Mouse (Mus musculus): Measurements from ENCODE around the gene Ndufaf8. TPM values are rescaled to one million over a fixed set of nuclear protein-coding genes. Genes with fewer than 3 reads are reported as not detected.
A peak's percentile ranks its signal among the peaks of the same experiment; 100 is the strongest.

Gene Ndufaf8
- polyA plus RNA-seq, 1 experiment, result 33.1 TPM

DNA sequence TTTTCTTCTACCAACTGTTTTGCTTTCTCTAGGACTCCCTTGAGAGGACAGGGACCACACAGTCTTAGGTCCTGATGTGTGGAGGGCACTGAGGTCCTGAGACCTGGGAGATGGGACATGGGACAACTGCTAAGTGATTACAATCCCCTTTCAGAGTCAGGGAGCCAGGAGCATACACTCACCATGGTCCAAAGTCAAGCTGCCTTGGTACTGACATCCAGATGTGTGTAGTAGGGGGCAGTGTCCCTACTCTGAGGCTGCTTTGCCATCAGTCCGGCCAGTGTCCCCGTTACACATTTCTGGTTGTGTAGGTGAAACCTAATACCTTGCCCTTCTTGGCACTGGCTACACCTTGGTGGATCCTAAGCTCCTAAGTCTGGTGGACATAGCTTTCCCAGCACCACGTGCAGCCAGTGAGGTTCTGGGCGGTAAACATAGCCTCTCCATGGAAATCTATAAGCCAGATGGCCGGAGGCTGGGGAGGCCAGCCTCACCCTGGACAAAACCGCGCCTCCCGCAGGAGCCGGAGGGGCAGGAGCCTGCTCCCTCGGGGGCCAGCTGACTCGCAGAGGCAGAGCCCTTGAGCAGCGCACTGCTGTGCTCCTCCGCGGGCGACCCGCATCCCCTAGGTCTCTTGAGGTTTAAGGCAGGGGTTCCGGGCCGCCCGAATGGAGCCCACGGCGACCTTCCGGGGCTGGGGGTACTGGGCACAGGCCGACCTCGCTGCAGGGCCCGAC, 12.7 kb upstream of the Ndufaf8 start:
- DNase-seq (ENCODE audit: low read depth), result no peak

DNA sequence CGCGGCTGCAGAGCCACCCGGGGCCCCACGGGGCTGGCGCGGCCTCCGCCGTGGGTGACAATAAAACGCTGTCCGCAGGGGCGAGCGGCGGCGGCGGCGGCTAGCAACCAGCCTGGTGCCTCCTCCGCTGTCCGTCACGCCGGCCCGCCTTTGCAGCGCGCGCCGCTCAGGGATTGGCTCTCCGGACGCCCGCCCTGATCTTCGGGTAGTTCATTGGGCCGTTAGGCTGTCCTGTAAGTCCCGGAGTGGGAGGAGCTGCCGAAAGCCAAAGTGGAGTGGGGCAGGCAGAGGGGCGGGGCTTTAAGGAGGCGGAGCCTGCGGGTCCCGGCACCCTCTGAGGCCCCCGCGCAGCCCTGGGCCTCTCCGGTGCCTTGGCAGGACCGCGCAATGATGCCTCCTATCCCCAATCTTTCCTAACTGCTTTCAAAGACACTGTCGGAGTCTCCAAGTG, 12.0 kb upstream of the Ndufaf8 start, which contains the start of gene Cep131:
Gene Cep131 (minus strand): TSS at position 126 of the 451 bp plus-strand sequence.
- peak; percentile 58 for DNase-seq (ENCODE audit: low read depth)

DNA sequence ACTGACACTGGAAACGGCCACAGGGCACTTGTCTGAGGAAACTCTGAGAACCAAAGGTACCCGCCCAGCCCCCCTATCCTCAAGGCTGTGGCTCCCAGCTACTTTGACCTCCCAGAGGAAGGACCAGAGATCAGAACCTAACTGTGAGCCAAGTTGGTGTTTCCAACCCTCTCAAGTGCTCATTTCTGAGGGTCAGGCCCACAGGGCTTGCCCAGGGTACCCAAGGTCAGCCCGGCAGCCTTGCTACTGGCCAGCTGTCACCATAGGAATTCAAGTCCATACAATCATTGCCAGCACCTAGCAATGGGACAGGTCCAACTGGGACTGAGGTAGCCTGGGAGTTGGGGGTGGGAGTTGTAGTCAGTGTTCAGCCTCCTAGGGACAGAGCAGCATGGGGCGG, 8.1 kb upstream of the Ndufaf8 start:
- no peak for DNase-seq (ENCODE audit: low read depth)

DNA sequence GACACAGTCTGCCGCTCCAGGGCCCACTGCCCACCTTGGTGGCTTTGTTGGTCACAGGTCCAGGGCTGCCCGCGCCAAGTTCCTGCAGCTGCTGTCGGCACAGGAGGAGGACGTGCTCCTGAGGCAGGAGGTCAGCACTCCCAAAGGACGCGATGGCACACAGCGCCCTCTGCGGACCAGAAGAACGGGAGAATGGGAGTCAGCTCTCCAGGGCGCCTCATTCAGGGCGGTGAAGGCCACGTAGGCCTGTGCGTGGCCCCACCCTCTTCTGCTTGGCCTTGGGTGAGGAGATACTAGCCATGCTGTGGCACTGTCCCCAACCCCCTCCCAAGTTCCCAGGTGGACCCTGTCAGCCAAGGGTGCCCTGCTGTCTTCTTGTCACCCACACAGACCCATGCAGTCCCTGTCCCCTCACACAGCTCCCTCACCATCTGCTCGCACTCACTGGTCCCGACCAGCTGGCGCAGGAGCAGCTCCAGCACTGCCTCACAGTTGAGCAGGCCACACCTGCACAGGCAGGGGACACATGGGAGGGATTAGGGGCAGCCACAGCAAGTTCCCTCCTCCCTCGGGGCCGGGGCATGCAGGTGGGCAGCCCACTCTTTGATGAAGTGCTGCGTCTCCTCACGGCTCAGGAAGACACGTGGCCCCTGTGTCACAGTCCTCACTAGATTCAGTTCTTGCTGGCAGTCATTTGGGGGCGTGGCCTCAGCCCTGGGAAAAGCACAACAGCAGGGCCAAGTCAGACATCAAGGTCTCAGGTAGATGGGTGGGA, 5.7 kb upstream of the Ndufaf8 start:
- no peak for DNase-seq (ENCODE audit: low read depth)

DNA sequence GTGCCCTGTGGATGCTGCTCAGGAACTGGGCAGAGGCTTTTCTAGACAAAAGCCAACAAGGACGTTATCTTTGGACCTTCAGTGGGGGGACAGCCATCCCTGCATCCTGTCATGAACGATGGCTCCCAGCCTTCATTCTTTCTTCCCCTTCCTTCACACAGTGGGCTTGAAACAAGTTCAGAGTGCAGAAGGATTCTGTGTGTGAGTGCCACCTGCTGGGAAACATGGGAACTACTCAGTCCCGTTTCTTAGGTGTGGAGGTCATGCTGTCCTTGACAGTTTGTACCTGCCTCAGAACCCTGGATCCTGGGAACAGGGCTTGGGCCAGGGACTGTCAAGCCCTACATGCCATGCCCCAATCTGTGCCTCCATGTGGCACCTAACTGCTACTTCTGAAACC, 2.3 kb downstream of the Ndufaf8 start:
- DNase-seq (ENCODE audit: low read depth), result no peak

DNA sequence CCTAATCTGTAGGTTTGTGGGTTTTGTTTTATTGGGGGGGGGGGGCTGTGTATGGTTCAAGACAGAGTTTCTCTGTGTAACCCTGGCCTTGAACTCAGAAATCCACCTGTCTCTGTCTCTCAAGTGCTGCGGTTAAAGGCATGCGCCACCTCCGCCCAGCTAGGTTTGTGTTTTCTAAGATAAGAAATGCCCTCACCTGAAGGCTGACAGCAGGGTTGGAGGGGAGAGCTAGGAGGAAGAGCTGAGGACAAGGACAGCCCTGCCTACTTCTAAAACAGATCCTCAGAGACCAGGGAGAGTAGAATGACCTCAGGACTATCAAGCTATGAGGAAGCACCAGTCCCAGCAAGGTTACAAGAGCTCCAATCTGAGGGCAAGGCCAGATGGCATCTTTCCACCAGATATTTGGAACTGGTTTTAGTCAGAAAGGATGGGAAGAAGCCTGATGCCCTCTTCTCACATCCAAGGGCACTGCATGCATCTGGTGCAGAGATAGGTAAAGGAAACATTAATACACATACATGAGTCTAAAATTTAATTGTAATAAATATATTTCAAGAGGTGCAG, 4.8 kb downstream of the Ndufaf8 start:
- DNase-seq (ENCODE audit: low read depth), result no peak

DNA sequence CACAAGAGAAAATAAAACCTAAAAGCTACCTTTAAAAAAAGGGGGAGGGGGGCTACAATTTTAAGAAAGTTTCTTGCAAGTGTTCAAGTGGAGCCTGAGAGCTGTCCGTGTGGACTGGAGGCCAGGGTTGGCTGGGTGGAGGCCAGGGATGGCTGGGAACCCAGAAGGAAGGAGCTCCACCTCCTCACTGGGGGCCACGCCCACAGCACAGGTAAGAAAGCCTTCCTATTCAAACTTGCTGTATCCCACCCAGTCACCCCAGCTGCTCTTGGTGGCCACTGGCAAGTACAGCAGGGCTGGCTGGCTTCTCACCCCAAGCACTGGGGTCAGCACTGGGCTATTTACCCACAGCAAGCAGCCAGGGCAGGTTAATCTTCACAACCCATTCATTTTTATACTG, 8.3 kb downstream of the Ndufaf8 start:
- no peak for DNase-seq (ENCODE audit: low read depth)

DNA sequence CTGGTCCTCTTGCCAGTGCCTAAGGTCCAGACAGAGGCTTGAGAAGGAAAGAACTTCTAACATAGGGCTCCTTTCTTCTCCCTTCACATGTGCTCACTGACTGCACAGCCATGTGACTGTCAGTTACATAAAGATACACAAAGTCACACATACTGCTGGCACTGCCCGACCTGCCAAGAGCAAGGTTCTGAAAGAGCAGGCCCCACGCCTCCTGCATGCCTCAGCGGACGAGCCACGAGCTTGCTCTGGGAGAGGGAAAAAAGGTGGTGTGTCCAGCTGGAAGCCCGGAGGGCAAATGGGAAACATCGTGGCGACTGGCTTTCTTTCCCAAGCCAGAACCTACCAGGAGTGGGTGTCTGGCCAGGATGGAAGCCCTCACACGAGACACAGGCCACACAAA, 9.1 kb downstream of the Ndufaf8 start:
- no peak for DNase-seq (ENCODE audit: low read depth)

DNA sequence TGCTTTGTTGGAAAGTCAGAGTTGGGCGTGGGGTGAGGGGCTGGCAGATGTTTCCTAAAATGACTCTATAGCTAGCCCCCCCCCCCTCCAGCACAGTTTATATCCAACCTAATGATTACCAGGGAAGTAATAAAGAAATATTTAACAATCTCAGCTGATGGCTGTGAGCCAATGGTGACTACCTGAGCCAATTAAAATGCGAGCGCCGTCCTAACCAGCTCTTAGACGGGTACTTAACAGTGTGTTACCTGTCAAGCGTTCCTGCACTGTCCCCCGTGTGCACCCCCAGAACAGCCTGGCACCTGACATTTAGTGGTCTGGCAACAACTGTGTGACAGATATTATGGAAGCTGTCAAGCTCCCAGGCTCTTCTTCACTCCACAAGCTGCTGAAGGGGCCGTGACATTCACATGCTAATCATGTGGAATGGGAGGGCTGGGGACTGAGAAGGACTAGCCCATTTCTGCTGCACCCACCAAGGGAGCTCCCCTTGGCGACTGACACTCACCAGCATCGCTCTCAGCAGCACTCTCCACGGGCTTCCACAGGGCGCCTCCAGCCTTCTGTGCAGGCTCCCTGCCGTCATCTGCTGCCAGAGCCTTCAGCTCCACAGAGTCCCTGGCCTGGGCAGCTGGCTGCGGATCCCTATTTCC, 11.0 kb downstream of the Ndufaf8 start:
- no peak for DNase-seq (ENCODE audit: low read depth)

DNA sequence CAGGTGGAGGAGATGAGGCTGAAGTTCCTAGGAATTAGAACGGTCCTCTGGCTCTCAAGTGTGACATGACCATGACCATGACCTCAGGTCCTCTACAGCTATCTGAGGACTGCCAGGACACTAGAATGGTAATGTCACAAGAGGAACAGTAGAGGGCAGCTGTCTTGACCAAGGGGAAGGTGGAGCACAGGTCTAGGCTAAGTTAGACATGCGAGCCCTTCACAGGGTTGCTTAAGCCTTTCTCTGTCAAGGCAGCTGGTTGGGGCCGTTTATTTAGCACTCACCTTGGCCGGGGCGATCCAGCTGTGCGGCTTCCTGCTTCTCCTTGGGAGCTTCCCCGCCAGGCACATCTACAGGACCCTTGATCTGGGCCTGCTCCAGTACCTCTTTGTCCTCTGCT, 11.8 kb downstream of the Ndufaf8 start:
- DNase-seq (ENCODE audit: low read depth), result no peak

DNA sequence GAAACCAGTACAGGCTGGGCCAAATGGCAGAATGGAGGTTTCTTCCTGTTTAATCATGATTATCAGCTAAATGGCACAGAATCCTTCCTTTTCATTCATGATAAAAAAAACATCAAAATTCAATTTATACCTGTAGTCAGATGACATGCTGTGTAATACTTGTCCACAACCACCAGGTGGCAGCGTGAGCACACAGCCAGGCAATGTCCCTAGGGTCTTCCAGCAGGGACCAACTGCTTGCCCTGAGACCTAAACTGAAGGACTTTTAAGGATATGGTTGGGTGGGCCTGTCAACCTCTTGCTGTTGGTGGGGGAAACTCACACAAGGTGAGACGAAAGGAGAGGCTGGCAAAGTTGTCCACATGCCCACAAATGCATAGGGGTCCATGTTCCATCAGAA, 12.3 kb downstream of the Ndufaf8 start:
- DNase-seq (ENCODE audit: low read depth), result no peak

DNA sequence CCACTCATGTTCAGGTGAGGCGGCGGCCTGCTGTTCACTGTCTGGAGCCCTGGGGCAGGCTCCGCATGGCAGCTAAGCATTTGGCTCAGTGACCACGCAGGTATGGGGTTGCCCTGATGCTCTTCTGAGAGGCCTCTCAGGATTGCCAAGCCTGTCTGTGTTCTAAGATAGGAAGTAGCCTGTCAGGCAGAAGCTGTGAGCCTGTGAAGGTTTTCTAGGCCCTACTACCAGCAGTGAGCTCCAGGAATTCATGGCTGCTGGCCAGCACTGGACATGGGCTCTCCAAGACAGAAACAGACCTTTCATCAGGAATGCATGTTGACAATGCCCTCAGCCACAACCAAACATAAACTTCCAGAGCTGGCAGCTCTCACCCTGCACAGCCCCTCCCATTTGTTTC, 13.4 kb downstream of the Ndufaf8 start:
- DNase-seq (ENCODE audit: low read depth), result no peak

DNA sequence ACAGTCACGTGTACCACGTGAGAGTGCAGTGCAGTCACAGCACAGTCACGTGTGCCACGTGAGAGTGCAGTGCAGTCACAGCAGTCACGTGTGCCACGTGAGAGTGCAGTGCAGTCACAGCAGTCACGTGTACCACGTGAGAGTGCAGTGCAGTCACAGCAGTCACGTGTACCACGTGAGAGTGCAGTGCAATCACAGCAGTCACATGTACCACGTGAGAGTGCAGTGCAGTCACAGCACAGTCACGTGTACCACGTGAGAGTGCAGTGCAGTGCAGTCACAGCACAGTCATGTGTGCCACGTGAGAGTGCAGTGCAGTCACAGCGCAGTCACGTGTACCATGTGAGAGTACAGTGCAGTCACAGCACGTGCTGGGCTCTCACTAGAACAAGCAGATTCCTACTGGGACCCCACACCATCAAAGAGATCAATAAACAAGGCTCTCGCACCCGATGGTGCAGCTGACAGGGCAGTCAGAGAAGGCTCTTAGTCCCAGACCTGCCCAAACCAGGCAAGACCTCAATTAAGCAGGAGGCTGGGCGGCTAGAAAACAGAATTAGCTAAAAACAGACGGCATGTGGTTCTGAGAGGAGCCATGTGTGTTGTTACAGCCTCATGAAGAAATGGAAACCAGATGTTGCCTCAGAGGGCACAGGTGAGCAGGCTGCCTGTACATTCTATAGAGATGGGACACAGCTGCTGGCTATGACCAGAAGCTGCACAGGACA, 15.9 kb downstream of the Ndufaf8 start:
- DNase-seq (ENCODE audit: low read depth), result no peak

DNA sequence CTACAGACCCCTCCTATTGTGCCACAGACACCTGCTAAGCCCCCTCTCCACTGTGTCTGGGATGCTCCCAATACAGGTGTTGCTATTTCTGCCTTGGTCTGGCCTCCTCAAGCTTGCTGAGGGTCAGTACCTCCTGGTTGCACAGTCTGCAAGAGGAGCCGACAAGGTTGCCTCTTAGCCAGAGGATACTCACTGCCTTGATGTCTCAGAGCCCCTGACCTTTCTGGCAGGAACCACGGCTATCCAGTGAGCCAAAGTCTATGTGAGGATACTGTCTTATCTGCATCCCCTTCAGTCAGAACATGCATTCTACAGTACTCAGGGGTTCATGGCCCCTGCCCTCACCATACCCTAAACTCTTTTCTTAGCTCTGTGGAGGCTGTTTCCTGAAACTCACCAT, 18.9 kb downstream of the Ndufaf8 start:
- no peak for DNase-seq (ENCODE audit: low read depth)

DNA sequence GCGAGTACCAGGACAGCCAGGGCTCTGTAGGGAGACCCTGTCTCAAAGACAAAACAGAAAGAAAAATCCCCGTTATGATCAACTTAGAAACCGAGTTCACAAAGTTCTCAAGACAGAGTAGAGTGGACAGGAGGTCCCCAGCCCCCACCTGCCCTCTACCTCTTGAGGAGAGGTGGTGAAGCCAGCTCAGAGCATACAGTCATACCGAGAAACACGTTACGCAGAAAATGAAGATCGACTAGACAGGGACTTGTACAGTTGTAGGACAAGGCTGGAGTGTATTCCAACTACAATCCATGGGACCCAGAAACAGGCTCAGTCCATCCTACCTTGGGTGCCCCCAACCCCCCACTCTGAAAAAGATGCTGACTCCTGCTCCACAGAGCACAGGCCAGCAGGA, 20.4 kb downstream of the Ndufaf8 start:
- no peak for DNase-seq (ENCODE audit: low read depth)

DNA sequence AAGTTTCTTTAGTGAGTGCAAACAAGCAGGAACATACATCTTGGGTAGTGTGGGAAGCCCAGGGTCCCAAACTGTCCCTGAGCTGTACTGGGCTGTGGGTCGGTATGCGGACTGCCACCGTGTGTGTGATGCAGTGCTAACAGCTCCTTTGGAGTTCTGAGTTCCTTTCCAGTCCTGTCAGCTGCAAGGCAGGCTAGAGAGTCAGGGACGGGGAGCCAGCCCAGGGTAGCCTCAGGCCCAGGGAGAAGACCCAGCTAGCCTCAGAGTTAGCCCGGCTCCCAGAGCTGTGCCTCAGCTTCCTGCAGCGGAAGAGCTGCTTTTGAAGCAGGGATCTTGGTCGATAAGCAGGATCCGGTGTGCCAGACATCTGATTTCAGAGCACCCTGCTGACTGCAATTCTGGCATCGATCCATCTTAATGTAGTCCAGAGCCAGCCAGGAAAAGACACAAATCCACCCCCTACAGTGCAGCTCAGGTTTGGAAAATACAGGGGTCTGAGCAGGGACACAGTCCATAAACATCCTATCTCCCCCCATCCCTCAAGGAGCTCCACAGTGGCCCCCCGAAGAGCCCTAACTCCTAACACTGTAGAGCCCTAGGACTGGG, 21.3 kb downstream of the Ndufaf8 start:
- DNase-seq (ENCODE audit: low read depth), result no peak

DNA sequence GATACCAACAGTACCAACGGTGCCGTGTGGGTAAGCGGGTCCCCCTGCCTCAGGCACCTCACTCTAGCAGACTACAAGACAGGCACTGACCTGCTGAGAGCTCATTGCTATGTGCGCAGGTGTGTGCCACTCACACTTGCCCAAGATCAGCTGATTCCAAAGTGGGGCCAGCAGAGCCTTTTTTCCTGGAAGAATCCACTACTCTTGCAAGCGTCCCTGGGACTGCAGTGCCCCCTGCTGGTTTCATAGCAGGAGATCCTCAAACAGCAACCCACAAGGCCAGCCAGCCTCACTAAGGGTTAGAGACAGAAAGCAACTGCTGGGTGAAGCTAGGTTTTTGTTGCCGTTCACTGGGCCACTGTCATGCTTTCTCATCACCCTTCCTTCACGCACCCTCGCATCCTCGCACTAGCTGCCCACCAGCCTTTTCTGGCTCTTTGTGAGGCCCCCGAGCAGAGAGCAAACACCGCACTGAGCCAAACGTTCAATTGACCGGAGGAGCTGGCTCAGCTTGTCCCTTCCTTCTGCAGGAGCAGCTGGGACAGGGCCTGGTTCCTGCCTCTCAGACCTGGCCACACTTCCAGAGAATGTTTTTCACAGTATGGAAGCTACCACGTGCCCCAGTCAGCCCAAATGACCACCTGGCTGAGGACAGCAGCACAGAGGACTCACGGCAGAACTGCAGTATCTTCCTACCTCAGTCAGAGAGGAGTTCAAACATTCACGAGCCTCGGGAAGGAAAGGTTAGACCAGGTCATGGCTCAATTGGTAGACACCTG, 22.1 kb downstream of the Ndufaf8 start:
- DNase-seq (ENCODE audit: low read depth), result no peak

DNA sequence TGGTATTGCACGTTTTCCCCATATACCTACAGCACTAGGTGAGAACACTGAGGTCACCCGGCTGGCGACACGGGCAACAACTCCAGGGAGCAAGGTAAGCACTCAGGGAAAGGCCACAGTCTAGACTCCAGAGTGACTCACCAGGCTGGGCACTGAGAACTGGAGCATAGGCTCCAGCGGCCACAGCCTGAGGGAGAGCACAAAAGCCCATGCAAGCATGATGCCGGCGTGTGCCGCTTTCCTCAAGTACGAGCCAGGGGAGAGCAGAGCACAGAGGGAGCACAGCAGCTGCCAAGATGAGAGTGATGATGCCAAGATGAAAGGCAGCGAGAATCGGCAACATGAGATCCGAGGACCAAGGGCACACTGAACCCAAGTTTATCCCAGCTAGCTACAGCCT, 23.4 kb downstream of the Ndufaf8 start:
- DNase-seq (ENCODE audit: low read depth), result no peak

DNA sequence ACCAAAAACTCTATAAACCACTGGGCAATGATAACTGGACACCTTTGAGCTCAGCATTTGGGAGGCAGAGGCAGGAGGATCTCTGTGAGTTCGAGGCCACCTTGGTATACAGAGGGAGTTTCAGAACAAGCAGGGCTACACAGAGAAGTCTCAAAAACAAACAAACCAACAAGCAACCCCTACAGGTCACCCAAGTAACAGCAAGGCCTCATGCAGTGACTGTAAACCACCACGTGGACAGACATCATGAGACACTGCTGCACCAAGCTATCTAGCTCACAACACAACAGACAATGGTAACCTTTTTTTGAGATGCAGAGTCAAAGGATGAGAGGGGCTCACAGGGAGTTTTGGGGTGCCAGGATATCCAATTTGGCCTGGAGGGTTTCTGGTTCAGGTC, 28.1 kb downstream of the Ndufaf8 start:
- no peak for DNase-seq (ENCODE audit: low read depth)

DNA sequence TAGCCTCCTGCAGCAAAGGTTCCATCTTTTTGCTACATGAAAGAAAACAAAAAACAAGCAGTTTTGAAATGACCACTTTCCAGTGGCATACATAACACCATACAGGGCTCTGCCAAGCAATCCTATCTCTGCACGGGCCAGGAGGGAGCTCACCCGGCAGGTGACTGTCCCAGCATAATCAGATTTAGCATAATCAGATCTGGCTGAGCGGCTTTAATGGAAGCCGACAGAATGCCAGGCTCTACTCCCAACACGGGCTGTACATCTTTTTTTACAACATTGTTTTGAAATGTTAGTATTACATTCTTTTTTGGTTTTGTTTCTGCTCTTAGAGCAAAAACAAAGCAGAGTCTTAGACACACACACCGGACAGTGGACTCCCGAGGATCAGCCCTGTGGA, 30.6 kb downstream of the Ndufaf8 start:
- no peak for DNase-seq (ENCODE audit: low read depth)

DNA sequence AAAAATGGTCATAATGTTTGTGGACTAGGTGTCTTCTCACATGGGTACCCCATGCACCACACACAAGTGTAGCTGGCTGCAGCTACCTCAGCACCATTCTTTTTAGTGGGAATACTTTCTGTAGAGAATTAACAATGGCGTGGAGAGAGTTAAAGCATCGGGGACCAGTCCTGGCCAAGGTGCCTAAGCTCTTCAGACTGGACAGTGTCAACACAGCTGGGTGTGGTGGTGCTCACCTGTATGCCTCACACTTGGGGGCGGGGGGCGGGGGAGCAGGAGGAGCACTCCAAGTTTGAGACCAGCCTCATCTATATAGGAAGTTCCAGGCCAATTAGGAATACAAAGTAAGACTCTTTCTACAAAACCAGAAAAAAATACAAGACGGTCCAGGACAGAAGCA, 35.4 kb downstream of the Ndufaf8 start:
- no peak for DNase-seq (ENCODE audit: low read depth)

Data from gonadal fat pad, adult 2 months (tissue).